20 mouse cellular contexts compared by ENCODE assay signal in genomic region chr14:29042355-29042754, GRCm38 (mm10). TPM values are rescaled to one million over a fixed set of nuclear protein-coding genes. Genes with fewer than 3 reads are reported as not detected.
"Had no signal": no experiment of that assay in that cellular context is flagged by ENCODE, and none has a peak within 500 bp of the region (broad histone marks: within the 10 kb centered on the region; RNA-seq: fewer than 3 reads in every experiment).

No protein-coding gene starts in this region.

- H3K36me3 ChIP-seq: liver, embryonic 13.5 days had no signal

- H3K4me3 ChIP-seq: left cerebral cortex, adult 2 months; liver, embryonic 13.5 days had no signal

- H3K27me3 ChIP-seq: liver, embryonic 13.5 days had no signal

- H3K9me3 ChIP-seq: liver, embryonic 13.5 days had no signal

- H3K9ac ChIP-seq: liver, embryonic 13.5 days had no signal

- H3K4me1 ChIP-seq: liver, embryonic 13.5 days had no signal

- H3K4me2 ChIP-seq: liver, embryonic 13.5 days; midbrain, embryonic 11.5 days had no signal

- DNase-seq: kidney, postnatal 36 days; layer of hippocampus, postnatal 36 days; liver, embryonic 13.5 days; lung, adult 2 months; lung, postnatal 14 days; lung, postnatal 4 days; midbrain, embryonic 14.5 days; thymus, adult 18-20 months; thymus, postnatal 36 days had no signal

- H3K27ac ChIP-seq: left cerebral cortex, adult 2 months; liver, embryonic 13.5 days had no signal

RNA-seq across cellular contexts. Expression of gene Lrtm1, which starts 24.3 kb away (rescaled TPM):
- total RNA-seq: layer of hippocampus, adult 8-10 months; layer of hippocampus, postnatal 10 days; layer of hippocampus, postnatal 36 days; left cerebral cortex, adult 2 months; left cerebral cortex, postnatal 10 days; left cerebral cortex, postnatal 36 days; megakaryocyte progenitor cell, adult 5-6 weeks; megakaryocyte-erythroid progenitor cell, adult 5-6 weeks; midbrain, postnatal 0 days had no signal
- polyA plus RNA-seq: small intestine, adult 2 months; spleen, adult 2 months had no signal
